Mouse (Mus musculus): ENCODE results near the gene Abl1. TPM values are rescaled to one million over a fixed set of nuclear protein-coding genes. Genes with fewer than 3 reads are reported as not detected.

Abl1 gene
- total and polyA plus RNA-seq, 3 experiments = 9.8 to 22.4 (median 15.2) TPM

GRCm38 (mm10) chr2:31847908-31848307 lies 159.7 kb downstream of the Abl1 start:
- dilution Hi-C loops (cut with MboI; ENCODE audit: extremely low pct_ligation_motif_present, extremely low pct_unique_long_range_greater_than_20kb, low sequenced_read_pairs) = no loop called here
- peaks cover 64% of the 10 kb centered on the region for H3K27me3 ChIP-seq (replicated peaks)

GRCm38 (mm10) chr2:31850141-31850540 lies 162.0 kb downstream of the Abl1 start:
- Histone ChIP-seq H3K4me1 (ENCODE audit: control insufficient read depth in 1 of 2, insufficient read depth in 2 of 2) (no peaks in the 10 kb centered on the region), H3K9ac (ENCODE audit: insufficient read depth, low read depth) (no peak overlapping the region), H3K27me3 (replicated peaks) (peaks cover 60% of the 10 kb centered on the region), H3K4me3 (replicated peaks in 1 of 3; ENCODE audit: low read depth in 2 of 3, low read length in 2 of 3, poor library complexity in 1 of 3) (no peak overlapping the region), H3K9me3 (replicated peaks; ENCODE audit: low read length) (no peaks in the 10 kb centered on the region), H3K79me2 (replicated peaks; ENCODE audit: control insufficient read depth, extremely low read depth, insufficient read depth, poor library complexity, severe bottlenecking) (no peaks in the 10 kb centered on the region), H3K27ac (ENCODE audit: insufficient read depth, low read depth) (no peak overlapping the region), H3K36me3 (replicated peaks in 1 of 2; ENCODE audit: control insufficient read depth in 1 of 2, insufficient read depth in 1 of 2, low read length in 1 of 2) (no peaks in the 10 kb centered on the region), H3K4me2 (ENCODE audit: insufficient read depth, low read depth, poor library complexity, severe bottlenecking) (no peak overlapping the region)
- TF ChIP-seq CHD1 (IDR thresholded peaks at IDR 0.05; ENCODE audit: low read depth, low read length) (no peak), POLR2A (IDR thresholded peaks at IDR 0.05; ENCODE audit: low read depth, low read length) (no peak), KAT2A (IDR thresholded peaks at IDR 0.05; ENCODE audit: insufficient replicate concordance, low read length) (no peak), MAFK (IDR thresholded peaks at IDR 0.05; ENCODE audit: insufficient replicate concordance, low read length) (no peak), IRF4 (IDR thresholded peaks at IDR 0.05; ENCODE audit: low read depth, low read length) (no peak), NRF1 (IDR thresholded peaks at IDR 0.05; ENCODE audit: low read depth, low read length) (no peak), MAZ (IDR thresholded peaks at IDR 0.05; ENCODE audit: low read depth, low read length) (no peak), TBP (conservative IDR thresholded peaks at IDR 0.05; ENCODE audit: low read depth, low read length) (no peak), JUND (conservative IDR thresholded peaks at IDR 0.05; ENCODE audit: low read depth, low read length) (no peak), CHD2 (IDR thresholded peaks at IDR 0.05; ENCODE audit: low read length) (no peak), MYC (IDR thresholded peaks at IDR 0.05; ENCODE audit: low read depth, low read length) (no peak), CTCF (conservative IDR thresholded peaks at IDR 0.05 in 1 of 2, IDR thresholded peaks at IDR 0.05 in 1 of 2; ENCODE audit: low read depth in 2 of 2, low read length in 2 of 2) (no peak), USF2 (conservative IDR thresholded peaks at IDR 0.05; ENCODE audit: low read depth, low read length) (no peak), PAX5 (IDR thresholded peaks at IDR 0.05; ENCODE audit: low read length) (no peak), RCOR1 (conservative IDR thresholded peaks at IDR 0.05; ENCODE audit: low read depth, low read length) (no peak), ZMIZ1 (IDR thresholded peaks at IDR 0.05; ENCODE audit: low read depth, low read length) (no peak), POLR2AphosphoS2 (IDR thresholded peaks at IDR 0.05; ENCODE audit: low read depth, low read length) (no peak), ETS1 (conservative IDR thresholded peaks at IDR 0.05; ENCODE audit: low read depth, low read length) (no peak)
- DNase-seq (ENCODE audit: extremely low read depth) = no peak
- dilution Hi-C loops (cut with MboI; ENCODE audit: extremely low pct_ligation_motif_present, extremely low pct_unique_long_range_greater_than_20kb, low sequenced_read_pairs) (no loop called here), in situ Hi-C loops (cut with MboI; ENCODE audit: low pct_ligation_motif_present, low pct_unique_long_range_greater_than_20kb, low sequenced_read_pairs) (no loop called here)

More at GRCm38 (mm10) chr2:31847908-31848307, 159.7 kb downstream of the Abl1 start:
- TF ChIP-seq CTCF (conservative IDR thresholded peaks at IDR 0.05 in 1 of 2, IDR thresholded peaks at IDR 0.05 in 1 of 2; ENCODE audit: low read depth in 2 of 2, low read length in 2 of 2) = peak; percentile 36 to 83; a peak in 3 of 4 replicates
- peak; percentile 81 for TF ChIP-seq SMC3 (IDR thresholded peaks at IDR 0.05; ENCODE audit: low read depth, low read length)
- TF ChIP-seq TCF12 (IDR thresholded peaks at IDR 0.05; ENCODE audit: low read depth, low read length) = no peak
- no peak for TF ChIP-seq ZKSCAN1 (IDR thresholded peaks at IDR 0.05; ENCODE audit: borderline replicate concordance, low read depth, low read length)
- TF ChIP-seq MEF2A (IDR thresholded peaks at IDR 0.05; ENCODE audit: borderline replicate concordance, low read depth, low read length) = no peak
- TF ChIP-seq MYC (IDR thresholded peaks at IDR 0.05; ENCODE audit: low read depth, low read length) = no peak
- no peak for TF ChIP-seq JUND (conservative IDR thresholded peaks at IDR 0.05; ENCODE audit: low read depth, low read length)
- no peak for TF ChIP-seq MAX (IDR thresholded peaks at IDR 0.05; ENCODE audit: low read length)
- no peak for TF ChIP-seq E2F4 (IDR thresholded peaks at IDR 0.05; ENCODE audit: insufficient replicate concordance, low read depth, low read length)
- peak; percentile 76 for TF ChIP-seq RAD21 (IDR thresholded peaks at IDR 0.05; ENCODE audit: low read depth, low read length)
- Histone ChIP-seq H3K9ac (ENCODE audit: insufficient read depth, low read depth) (no peak overlapping the region), H3K9me3 (replicated peaks; ENCODE audit: low read length) (no peaks in the 10 kb centered on the region), H3K36me3 (replicated peaks in 1 of 2; ENCODE audit: control insufficient read depth in 1 of 2, insufficient read depth in 1 of 2, low read length in 1 of 2) (no peaks in the 10 kb centered on the region), H3K4me1 (ENCODE audit: control insufficient read depth in 1 of 2, insufficient read depth in 2 of 2) (no peaks in the 10 kb centered on the region), H3K79me2 (replicated peaks; ENCODE audit: control insufficient read depth, extremely low read depth, insufficient read depth, poor library complexity, severe bottlenecking) (no peaks in the 10 kb centered on the region), H3K4me3 (replicated peaks in 1 of 3; ENCODE audit: low read depth in 2 of 3, low read length in 2 of 3, poor library complexity in 1 of 3) (no peak overlapping the region), H3K27ac (ENCODE audit: insufficient read depth, low read depth) (no peak overlapping the region), H3K4me2 (ENCODE audit: insufficient read depth, low read depth, poor library complexity, severe bottlenecking) (no peak overlapping the region)
- peak; percentile 27 for DNase-seq (ENCODE audit: extremely low read depth)
- in situ Hi-C loops (cut with MboI; ENCODE audit: low pct_ligation_motif_present, low pct_unique_long_range_greater_than_20kb, low sequenced_read_pairs) = no loop called here

All from CH12.LX (cell line).